Mouse (Mus musculus) embryonic facial prominence, embryonic 13.5 days (tissue): ENCODE measurements around the gene Nme7. TPM values are rescaled to one million over a fixed set of nuclear protein-coding genes. Genes with fewer than 3 reads are reported as not detected.

Source experiments
- ATAC-seq: fragments of 200-750 bp; cut with Nextera tagmentation; 2 replicates; pipeline ENCODE4 v1.8.0; 2017; ENCODE audit warnings: low read depth; ENCODE audit not compliant: insufficient number of reproducible peaks, insufficient read depth, low FRiP score, low TSS enrichment
- H3K27ac ChIP-seq: fragments of 300-500 bp; sonication (generic); 2 replicates; pipeline ENCODE4 v1.5.1; 2015; ENCODE audit warnings: moderate library complexity, mild to moderate bottlenecking, inconsistent platforms
- H3K27me3 ChIP-seq: fragments of 300-500 bp; sonication (generic); 2 replicates; pipeline ENCODE4 v1.6.1; 2015; ENCODE audit warnings: mild to moderate bottlenecking, inconsistent platforms
- H3K36me3 ChIP-seq: fragments of 300-500 bp; sonication (generic); 2 replicates; pipeline ENCODE4 v1.6.1; 2015; ENCODE audit warnings: mild to moderate bottlenecking, inconsistent platforms
- H3K4me1 ChIP-seq: fragments of 300-500 bp; sonication (generic); 2 replicates; pipeline ENCODE4 v1.6.1; 2015; ENCODE audit warnings: inconsistent platforms
- H3K4me2 ChIP-seq: fragments of 300-500 bp; sonication (generic); 2 replicates; pipeline ENCODE4 v1.6.1; 2015; ENCODE audit warnings: moderate library complexity, mild to moderate bottlenecking, inconsistent platforms
- H3K4me3 ChIP-seq: fragments of 300-500 bp; sonication (generic); 2 replicates; pipeline ENCODE4 v1.5.1; 2015; ENCODE audit warnings: mild to moderate bottlenecking, inconsistent platforms
- H3K9ac ChIP-seq: fragments of 300-500 bp; sonication (generic); 2 replicates; pipeline ENCODE4 v1.6.1; 2015; ENCODE audit warnings: mild to moderate bottlenecking, inconsistent platforms
- H3K9me3 ChIP-seq: fragments of 300-500 bp; sonication (generic); 2 replicates; pipeline ENCODE4 v1.6.1; 2016; ENCODE audit warnings: inconsistent platforms
- WGBS: fragments of 180-500 bp; shearing (Covaris S2); methylation state at CpG from one replicate; pipeline ENCODE4 v1.1.7; 2015; ENCODE audit warnings: mixed read lengths; 5-methylcytosine and 5-hydroxymethylcytosine counted together
- polyA plus RNA-seq: library from polyadenylated mRNA; unstranded; fragments of >200 nt; fragmentation: Nextera tagmentation; extraction: Ambion mirVana; gene quantifications from 2 replicates; pipeline ENCODE4 v1.2.1, GENCODE M21; 2015

Nme7 gene
- polyA plus RNA-seq, 1 experiment from 2014 or later = 48.3 TPM

DNA sequence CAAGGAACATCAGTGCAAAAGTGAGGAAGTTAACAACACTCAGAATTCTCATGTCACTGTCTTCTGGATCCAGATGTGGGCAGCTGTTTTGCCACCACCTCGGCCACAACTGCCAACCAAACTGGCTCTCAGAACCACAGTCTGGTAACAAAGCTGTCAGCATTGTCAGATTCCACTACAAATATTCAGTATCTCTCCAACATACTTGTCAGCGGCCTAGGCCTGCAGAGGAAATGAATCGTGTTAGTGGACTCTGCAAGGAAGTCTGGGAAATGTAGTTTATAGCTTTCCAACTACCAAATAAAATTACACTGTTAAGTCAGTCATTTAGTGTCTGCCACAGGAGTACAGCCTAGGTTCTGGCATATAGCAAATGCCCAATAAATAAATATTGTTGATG lies 113.7 kb downstream of the Nme7 start:
- Histone ChIP-seq H3K9me3 (no peaks in the 10 kb centered on the region), H3K27me3 (no peaks in the 10 kb centered on the region), H3K4me2 (no peak overlapping the region), H3K27ac (no peak overlapping the region), H3K36me3 (peaks cover 4% of the 10 kb centered on the region; the same call in 1 of the 2 replicates), H3K4me3 (no peak overlapping the region), H3K4me1 (no peaks in the 10 kb centered on the region), H3K9ac (no peak overlapping the region)
- no peak for ATAC-seq
- 75% methylated on average over 3 of the region's 3 CpGs for WGBS

DNA sequence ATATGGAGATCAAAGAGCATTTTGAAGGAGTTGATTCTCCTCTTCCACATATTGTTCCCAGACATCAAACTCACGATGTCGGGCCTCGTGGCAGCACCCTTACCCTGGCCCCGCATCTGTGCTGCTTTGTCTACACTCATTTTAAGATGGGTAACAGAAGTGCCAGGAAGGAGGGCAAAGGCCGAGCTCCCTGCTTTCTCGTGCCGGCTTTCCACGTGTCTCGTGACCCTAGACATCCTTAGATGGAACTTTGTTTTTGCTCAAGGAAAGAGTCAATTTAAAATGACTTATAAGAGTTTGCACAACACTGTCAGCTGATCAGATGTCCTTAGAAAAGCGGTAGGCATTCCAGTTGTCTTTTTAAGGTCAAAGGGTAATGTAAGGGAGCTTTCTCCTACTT lies 114.4 kb downstream of the Nme7 start:
- no peaks in the 10 kb centered on the region for H3K27me3 ChIP-seq
- no peak overlapping the region for H3K27ac ChIP-seq
- H3K4me2 ChIP-seq = no peak overlapping the region
- no peaks in the 10 kb centered on the region for H3K36me3 ChIP-seq
- H3K4me3 ChIP-seq = no peak overlapping the region
- H3K4me1 ChIP-seq = no peaks in the 10 kb centered on the region
- H3K9ac ChIP-seq = no peak overlapping the region
- ATAC-seq = no peak
- WGBS = 83% methylated on average over 10 of the region's 10 CpGs
- no peaks in the 10 kb centered on the region for H3K9me3 ChIP-seq

DNA sequence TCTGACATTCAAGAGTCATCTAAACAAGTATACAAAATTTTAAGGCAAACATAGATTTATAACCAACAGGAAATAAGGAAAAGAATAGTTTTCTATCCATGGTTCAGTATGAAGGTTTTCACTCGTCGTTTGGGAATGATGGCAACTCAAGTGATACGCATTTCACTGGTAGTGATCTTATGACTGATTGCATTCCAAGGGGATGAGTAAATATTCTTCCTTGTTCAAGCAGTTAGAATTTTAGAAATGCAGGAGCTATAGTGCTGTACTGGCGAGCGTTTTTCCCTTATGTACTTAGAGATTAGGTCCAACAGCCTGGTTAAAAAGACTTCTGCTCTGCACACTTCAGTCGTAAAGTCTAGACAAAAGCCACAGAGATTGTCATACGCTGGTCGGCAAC lies 115.5 kb downstream of the Nme7 start:
- Histone ChIP-seq H3K27me3 (no peaks in the 10 kb centered on the region), H3K4me1 (no peaks in the 10 kb centered on the region), H3K27ac (no peak overlapping the region), H3K36me3 (no peaks in the 10 kb centered on the region), H3K4me3 (no peak overlapping the region), H3K9ac (no peak overlapping the region), H3K4me2 (no peak overlapping the region), H3K9me3 (no peaks in the 10 kb centered on the region)
- WGBS = 86% methylated on average over 8 of the region's 8 CpGs
- no peak for ATAC-seq

DNA sequence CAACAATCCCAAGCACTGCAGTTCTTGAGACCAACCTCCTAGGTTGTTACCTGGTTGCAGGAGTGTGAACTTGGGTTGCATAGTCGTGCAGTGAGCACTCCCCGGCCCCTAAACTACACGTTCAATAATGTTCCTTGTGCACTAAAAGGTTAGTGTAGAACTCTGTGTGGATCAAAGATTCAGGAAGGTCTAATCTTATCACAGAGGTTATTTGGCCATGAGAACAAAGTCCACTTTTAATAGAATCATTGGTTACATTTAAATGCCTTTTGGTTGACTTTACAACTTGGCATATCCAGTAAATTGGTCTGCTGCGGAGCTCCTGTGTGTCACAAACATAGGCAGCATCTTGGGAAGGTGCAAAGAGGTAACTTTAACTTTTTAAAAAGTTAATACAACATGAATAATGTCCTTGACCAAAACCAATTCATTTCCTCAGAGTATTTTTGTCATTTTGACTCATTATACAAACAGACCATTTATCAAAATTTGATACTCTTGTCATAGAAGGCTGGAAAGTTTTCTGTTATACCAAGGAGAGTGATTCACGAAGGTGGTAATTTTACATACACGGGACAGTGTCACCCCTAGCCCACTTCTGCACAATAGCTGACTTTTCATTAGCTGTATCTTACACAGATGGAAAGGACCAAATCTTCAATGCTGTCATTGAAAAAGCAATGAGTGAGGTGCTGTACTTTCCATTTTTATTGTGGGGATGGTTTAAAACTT lies 116.9 kb downstream of the Nme7 start:
- Histone ChIP-seq H3K4me3 (no peak overlapping the region), H3K9me3 (no peaks in the 10 kb centered on the region), H3K27ac (no peak overlapping the region), H3K27me3 (no peaks in the 10 kb centered on the region), H3K4me2 (no peak overlapping the region), H3K4me1 (no peaks in the 10 kb centered on the region), H3K36me3 (no peaks in the 10 kb centered on the region), H3K9ac (no peak overlapping the region)
- no peak for ATAC-seq
- 92% methylated on average over 6 of the region's 6 CpGs for WGBS

DNA sequence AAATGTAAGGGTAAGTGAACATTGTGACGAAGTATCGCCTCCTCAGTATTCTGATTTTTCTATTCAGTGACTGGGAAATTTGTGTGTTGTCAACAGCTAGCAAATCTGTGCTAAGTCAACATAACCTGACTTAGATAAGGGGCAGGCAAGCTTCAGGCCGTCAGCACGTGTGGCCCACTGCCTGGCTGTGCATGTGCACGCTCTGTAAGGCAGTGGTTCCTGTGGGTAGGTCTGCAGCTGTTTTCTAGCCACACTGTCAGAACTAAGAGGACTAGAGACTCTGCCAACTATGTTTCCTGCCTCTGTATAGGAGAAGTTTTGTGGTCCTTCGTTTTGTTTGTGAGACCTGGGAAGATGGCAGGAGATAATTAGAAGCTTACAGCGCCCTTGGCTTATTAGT lies 122.3 kb downstream of the Nme7 start:
- Histone ChIP-seq H3K4me2 (no peak overlapping the region), H3K4me3 (no peak overlapping the region), H3K36me3 (no peaks in the 10 kb centered on the region; the same call in 1 of the 2 replicates), H3K9ac (no peak overlapping the region), H3K27me3 (no peaks in the 10 kb centered on the region), H3K27ac (no peak overlapping the region), H3K4me1 (no peaks in the 10 kb centered on the region), H3K9me3 (no peaks in the 10 kb centered on the region)
- 85% methylated on average over 7 of the region's 7 CpGs for WGBS
- ATAC-seq = no peak

DNA sequence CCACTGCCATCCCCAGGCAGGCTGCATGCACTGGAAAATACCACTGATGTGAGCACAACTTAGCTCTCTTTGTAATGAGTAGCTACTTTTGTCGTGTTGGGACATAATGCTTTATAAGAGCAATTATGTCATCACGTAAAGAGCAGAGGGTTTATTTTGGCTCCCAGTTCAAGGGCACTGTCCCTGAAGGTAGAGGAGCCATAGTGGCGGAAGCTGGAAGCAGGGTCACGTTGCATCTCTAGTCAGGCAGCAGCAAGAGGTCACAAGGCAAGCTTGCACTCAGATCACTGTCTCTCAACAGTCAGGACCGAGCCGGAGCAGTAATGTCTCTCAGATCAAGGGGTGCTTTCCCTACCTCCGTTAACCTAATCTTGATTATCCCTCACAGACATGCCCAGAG lies 123.9 kb downstream of the Nme7 start:
- no peak overlapping the region for H3K4me2 ChIP-seq
- ATAC-seq = no peak
- WGBS = 63% methylated on average over 7 of the region's 7 CpGs
- H3K9me3 ChIP-seq = no peaks in the 10 kb centered on the region
- no peaks in the 10 kb centered on the region; the same call in 1 of the 2 replicates for H3K36me3 ChIP-seq
- H3K9ac ChIP-seq = no peak overlapping the region
- no peak overlapping the region for H3K4me3 ChIP-seq
- H3K27me3 ChIP-seq = no peaks in the 10 kb centered on the region
- H3K4me1 ChIP-seq = no peaks in the 10 kb centered on the region
- H3K27ac ChIP-seq = no peak overlapping the region

DNA sequence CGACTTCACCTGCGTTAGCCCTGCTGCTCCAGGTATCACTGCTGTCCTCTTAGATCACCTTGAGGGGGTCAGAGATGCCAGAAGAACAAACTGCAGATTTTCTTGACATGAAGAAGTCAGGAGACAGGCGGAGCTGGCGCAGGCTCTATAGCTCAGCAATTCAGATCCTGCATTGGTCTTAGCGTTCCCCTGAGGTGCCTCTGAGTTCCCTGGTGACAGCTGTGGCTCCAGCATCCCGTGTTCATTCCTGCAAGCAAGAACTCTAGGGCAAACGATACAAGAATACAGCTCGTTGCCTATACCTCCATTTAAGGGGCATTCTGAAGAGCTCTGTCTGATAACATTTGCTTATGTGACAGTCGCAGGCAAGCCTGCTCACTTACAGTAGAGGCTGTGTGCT lies 124.7 kb downstream of the Nme7 start:
- Histone ChIP-seq H3K4me2 (no peak overlapping the region), H3K36me3 (no peaks in the 10 kb centered on the region; the same call in 1 of the 2 replicates), H3K4me3 (no peak overlapping the region), H3K9me3 (no peaks in the 10 kb centered on the region), H3K27me3 (no peaks in the 10 kb centered on the region), H3K4me1 (no peaks in the 10 kb centered on the region), H3K9ac (no peak overlapping the region), H3K27ac (no peak overlapping the region)
- WGBS = 82% methylated on average over 9 of the region's 9 CpGs
- no peak for ATAC-seq

DNA sequence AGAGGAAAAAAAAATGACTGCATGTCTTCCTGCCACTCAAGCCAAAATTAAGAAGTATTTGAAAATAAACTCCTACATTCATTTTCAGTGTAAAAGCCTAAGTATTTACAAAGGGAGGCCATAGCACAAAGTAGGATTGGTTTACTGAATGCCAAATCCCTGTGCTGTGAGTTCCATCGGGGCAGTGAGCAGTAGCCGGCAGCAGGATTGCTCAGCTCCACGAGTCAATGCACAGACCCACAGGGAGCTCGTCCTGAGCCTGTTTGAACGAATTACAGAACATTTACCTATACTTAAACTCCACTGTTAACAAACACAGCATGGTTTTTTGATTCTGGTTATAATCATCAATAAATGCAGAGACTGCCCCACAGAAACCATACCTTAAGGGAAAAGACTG lies 128.7 kb downstream of the Nme7 start:
- H3K27ac ChIP-seq = no peak overlapping the region
- no peaks in the 10 kb centered on the region for H3K27me3 ChIP-seq
- no peak overlapping the region for H3K9ac ChIP-seq
- H3K4me3 ChIP-seq = no peak overlapping the region
- no peak for ATAC-seq
- H3K4me2 ChIP-seq = no peak overlapping the region
- no peaks in the 10 kb centered on the region for H3K4me1 ChIP-seq
- 81% methylated on average over 5 of the region's 5 CpGs for WGBS
- peaks cover 6% of the 10 kb centered on the region for H3K36me3 ChIP-seq
- no peaks in the 10 kb centered on the region for H3K9me3 ChIP-seq

DNA sequence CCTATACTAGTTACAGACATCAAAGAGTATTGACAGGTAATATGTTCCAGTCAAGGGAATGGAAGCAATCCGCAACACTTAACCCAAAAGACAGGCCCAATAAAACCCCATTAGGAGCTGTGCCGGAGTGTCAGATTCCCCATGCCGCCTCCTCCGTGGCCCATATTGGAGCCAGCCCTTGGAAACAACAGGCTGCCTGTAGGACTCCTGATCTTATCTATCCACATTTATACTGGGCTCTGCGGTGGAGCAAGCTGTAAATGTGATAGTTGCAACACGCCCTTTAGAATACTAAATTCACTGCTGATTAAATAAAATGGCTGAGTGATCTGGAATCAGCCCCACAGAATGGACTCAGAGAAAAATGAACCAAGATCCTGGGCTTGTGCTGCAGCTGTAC lies 130.1 kb downstream of the Nme7 start:
- Histone ChIP-seq H3K4me3 (no peak overlapping the region), H3K27me3 (no peaks in the 10 kb centered on the region), H3K36me3 (peaks cover 17% of the 10 kb centered on the region), H3K27ac (no peak overlapping the region), H3K4me1 (no peaks in the 10 kb centered on the region), H3K9me3 (no peaks in the 10 kb centered on the region), H3K9ac (no peak overlapping the region), H3K4me2 (no peak overlapping the region)
- no peak for ATAC-seq
- 41% methylated on average over 6 of the region's 6 CpGs for WGBS

DNA sequence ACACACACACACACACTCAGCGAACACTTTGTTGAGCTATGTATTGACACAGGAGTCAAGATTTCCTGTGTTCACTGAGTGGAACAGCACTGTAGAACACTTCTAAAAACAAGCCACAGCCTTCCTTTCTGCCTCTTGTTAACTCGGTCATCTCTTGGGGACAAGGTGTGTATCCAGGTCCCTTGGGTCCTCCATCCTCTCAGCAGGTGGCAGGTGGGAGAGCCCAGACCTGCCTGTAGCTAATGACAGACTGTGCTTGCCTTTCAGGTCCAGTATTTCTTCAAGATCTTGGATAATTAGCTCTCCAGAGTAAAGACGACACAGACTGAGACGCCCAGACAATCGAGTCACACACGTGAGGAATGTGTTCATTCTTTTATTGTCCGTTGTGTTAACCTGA lies 132.8 kb downstream of the Nme7 start:
- 90% methylated on average over 7 of the region's 7 CpGs for WGBS
- H3K9me3 ChIP-seq = no peaks in the 10 kb centered on the region
- H3K4me1 ChIP-seq = no peaks in the 10 kb centered on the region
- no peak overlapping the region for H3K27ac ChIP-seq
- H3K4me2 ChIP-seq = no peak overlapping the region
- no peaks in the 10 kb centered on the region for H3K27me3 ChIP-seq
- peaks cover 17% of the 10 kb centered on the region for H3K36me3 ChIP-seq
- H3K9ac ChIP-seq = no peak overlapping the region
- no peak overlapping the region for H3K4me3 ChIP-seq
- no peak for ATAC-seq

DNA sequence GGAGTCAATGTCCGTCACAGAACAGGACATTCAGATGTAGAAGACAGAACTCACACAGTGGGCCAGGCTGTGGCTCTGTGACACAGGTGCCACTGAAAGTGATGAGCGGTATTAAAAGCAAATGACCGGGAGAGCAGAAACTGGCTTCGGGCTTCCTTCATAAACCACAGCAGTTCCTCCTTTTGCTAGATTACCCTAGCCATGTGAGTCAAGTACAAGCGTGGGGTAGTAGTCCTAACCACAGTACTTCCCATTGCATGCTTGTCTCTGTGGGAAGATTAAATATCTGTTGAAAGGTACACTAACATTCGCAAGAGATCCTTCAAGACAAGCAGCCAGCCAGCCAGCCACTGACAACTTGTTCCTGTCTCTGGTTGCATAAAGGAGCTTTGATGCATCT lies 136.3 kb downstream of the Nme7 start:
- peaks cover 17% of the 10 kb centered on the region for H3K36me3 ChIP-seq
- no peak overlapping the region for H3K9ac ChIP-seq
- WGBS = 87% methylated on average over 6 of the region's 6 CpGs
- no peak overlapping the region for H3K4me3 ChIP-seq
- H3K4me2 ChIP-seq = no peak overlapping the region
- no peaks in the 10 kb centered on the region for H3K9me3 ChIP-seq
- ATAC-seq = no peak
- H3K4me1 ChIP-seq = no peaks in the 10 kb centered on the region
- no peak overlapping the region for H3K27ac ChIP-seq
- no peaks in the 10 kb centered on the region for H3K27me3 ChIP-seq

DNA sequence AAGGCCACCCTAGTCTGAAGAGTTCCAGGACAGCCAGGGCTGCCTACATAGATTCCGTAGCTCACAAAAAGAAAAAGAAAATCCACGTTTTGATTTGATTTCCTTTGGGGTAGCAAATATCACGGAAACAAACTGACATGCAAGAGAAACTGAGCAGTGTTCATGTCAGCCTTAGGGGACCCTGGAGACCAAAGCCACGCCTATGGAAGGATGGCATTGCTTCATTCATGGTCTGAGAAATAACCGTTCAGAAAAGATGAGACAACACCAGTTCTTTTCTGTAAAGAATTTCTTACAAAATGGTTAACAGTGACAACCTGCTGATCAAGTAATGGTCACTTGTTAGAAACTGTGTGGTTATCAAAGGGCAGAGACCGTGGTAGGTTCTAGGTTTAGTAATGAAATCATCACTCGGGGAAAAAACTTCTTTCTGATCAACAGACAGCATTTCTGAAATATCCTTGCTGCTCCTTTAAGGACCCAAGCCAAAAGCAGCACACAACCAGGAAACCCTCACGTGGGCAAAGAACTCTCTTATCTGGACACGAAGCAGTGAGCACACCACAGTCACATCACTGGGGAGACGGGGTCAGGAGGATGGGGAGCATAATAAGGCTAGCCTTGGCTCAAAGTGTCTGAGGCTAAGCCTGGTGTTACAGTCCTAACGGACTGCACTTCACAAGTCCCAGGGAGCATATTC lies 136.9 kb downstream of the Nme7 start:
- Histone ChIP-seq H3K4me3 (no peak overlapping the region), H3K4me2 (no peak overlapping the region), H3K9ac (no peak overlapping the region), H3K36me3 (peaks cover 17% of the 10 kb centered on the region), H3K9me3 (no peaks in the 10 kb centered on the region), H3K27ac (no peak overlapping the region), H3K4me1 (no peaks in the 10 kb centered on the region), H3K27me3 (no peaks in the 10 kb centered on the region)
- whole genome bisulfite sequencing = 85% methylated on average over 11 of the region's 11 CpGs
- ATAC-seq = no peak
